Mouse (Mus musculus): ENCODE data around the gene Rbsn. TPM values are rescaled to one million over a fixed set of nuclear protein-coding genes. Genes with fewer than 3 reads are reported as not detected.

Rbsn gene
- 30.7 and 31.6 TPM in 2 replicates for polyA plus RNA-seq (2015; fragmentation: Nextera tagmentation; extraction: Ambion mirVana)

DNA sequence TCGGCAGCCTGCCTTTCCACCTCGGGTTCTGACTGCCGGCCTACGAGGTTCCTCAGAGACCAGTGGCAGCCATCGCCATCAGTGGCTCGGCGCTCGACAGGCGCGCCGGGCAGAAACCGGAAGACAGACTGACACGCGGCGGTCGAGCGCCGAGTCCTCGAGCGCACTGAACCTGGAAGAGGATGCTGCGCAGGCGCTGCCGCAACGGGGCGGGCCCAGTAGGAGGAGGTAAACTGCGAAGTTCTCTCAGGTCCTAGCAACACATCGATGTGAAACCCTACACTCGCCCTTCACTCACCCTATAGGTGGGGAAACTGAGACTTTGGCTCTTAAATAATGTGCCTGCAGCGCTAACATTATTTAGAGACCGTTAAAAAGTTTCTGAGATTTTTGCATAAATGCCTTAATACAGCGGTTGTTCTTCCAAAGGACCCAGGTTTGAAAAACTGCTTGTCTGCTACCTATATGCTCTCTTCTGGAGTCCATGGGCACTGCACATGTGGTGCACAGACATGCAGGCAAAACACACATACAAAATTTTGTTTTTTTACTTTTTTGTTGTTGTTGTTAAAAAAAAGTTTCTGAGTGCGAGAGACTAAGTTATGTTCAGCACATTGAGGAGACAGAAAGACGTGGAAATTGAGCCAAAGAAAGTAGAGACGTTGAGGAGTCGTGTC lies at the start of gene Rbsn:
TSS of gene Rbsn (minus strand) at position 153 of the 677 bp plus-strand sequence.
- peak within 1 kb of the TSS; percentile 99 for H3K4me3 ChIP-seq
- no peaks in the 10 kb centered on the region for H3K27me3 ChIP-seq
- H3K36me3 ChIP-seq, result peaks cover 14% of the 10 kb centered on the region
- H3K27ac ChIP-seq, result peak within 1 kb of the TSS; percentile 89
- peak within 1 kb of the TSS; percentile 93 for H3K9ac ChIP-seq
- WGBS, result 9% methylated on average over 35 of the region's 35 CpGs
- peak within 1 kb of the TSS; percentile 86 for H3K4me2 ChIP-seq
- H3K4me1 ChIP-seq, result peaks cover 11% of the 10 kb centered on the region
- no peaks in the 10 kb centered on the region for H3K9me3 ChIP-seq
- ATAC-seq (ENCODE audit: insufficient number of reproducible peaks, low FRiP score, low TSS enrichment, low read depth), result peak; percentile 91

DNA sequence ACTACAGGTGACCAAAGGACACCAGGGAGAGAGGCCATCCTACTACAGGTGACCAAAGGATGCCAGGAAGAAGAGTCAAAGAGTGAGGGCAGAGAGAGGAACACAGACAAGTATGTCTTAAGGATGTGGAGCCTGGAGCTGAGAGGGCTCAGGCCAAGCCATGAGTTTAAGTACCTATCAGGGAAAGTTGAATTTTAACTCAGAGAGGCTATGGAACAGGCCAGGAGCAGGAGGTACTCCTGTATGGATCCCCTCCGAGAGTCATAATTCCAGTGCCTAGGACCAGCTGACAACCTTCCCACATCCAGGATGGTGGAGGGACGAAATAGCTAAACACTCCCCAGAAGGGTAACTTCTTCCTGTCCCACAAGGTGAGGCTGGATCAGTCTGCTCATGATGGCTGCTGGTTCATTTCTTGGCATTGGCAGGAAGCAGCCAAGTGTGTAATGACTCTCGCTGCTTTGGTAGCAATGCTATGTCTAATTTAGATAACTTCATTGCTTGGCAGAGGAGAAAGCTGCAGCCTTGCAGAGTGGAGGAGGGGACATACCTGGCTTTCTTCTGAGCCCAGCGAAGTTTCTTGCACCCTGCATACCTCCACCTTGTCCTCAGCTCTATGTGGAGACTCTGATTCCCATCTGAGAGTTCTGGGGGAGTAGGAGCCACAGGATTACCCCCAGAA lies 46.6 kb upstream of the Rbsn start:
- H3K27ac ChIP-seq, result no peak overlapping the region
- no peaks in the 10 kb centered on the region for H3K36me3 ChIP-seq
- H3K9me3 ChIP-seq, result no peaks in the 10 kb centered on the region
- WGBS, result 59% methylated on average over 4 of the region's 4 CpGs
- no peaks in the 10 kb centered on the region for H3K27me3 ChIP-seq
- no peak for ATAC-seq (ENCODE audit: insufficient number of reproducible peaks, low FRiP score, low TSS enrichment, low read depth)
- no peak overlapping the region for H3K4me2 ChIP-seq
- H3K9ac ChIP-seq, result no peak overlapping the region
- no peak overlapping the region for H3K4me3 ChIP-seq
- no peaks in the 10 kb centered on the region for H3K4me1 ChIP-seq

DNA sequence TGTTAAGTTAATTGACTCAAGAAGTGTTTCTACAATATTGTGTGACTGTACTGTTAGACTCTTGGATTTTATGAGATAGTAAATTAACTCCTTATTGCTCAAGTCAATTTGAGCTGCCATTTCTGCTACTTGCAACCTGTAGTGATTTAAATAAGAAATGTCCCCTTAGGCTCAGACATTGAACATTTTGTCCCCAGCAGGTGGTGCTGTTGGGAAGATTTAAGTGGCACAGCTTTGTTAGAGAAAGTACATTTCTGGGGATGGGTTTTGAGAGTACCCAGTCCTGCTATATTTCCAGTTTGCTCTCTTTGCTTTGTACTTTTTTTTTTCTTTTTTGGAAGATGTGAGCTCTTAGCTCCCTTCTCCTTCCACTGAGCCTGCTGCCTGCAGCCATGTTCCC lies 40.6 kb upstream of the Rbsn start:
- Histone ChIP-seq H3K9me3 (no peaks in the 10 kb centered on the region), H3K9ac (no peak overlapping the region), H3K4me1 (no peaks in the 10 kb centered on the region), H3K36me3 (no peaks in the 10 kb centered on the region), H3K27me3 (no peaks in the 10 kb centered on the region; the same call in 1 of the 2 replicates), H3K27ac (no peak overlapping the region), H3K4me3 (no peak overlapping the region), H3K4me2 (no peak overlapping the region)
- no peak for ATAC-seq (ENCODE audit: insufficient number of reproducible peaks, low FRiP score, low TSS enrichment, low read depth)

DNA sequence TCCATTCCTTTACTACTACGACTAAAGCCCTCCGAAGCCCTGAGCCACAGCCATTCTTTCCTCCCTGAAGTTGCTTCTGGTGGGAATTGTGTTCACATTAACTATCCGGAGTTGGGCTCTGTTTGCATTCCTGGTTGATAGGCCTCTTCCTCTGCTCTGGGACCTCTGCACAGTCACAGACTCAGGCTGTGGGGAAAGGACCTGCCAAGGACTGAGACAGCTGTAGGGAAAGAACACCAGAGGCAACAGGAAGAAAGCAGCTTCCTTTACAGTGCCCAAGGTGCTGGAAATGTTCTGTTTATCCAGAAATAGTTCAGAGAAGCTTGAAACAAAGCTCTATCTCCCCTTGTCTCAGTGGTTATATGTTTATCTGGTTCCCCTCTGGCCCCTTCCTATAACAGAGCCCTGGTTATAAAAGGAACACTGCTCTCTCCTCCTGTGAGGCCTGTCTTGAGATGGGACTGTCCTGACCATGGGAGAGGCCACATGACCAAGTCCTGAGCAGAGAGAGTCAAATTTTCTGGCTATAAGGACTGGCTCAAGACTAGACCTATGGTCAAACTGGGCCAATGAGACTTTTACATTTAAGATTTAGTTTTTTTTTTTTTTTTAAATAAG lies 38.6 kb upstream of the Rbsn start:
- Histone ChIP-seq H3K27ac (no peak overlapping the region), H3K4me3 (no peak overlapping the region), H3K36me3 (no peaks in the 10 kb centered on the region), H3K4me2 (no peak overlapping the region), H3K9me3 (no peaks in the 10 kb centered on the region), H3K4me1 (no peaks in the 10 kb centered on the region), H3K27me3 (no peaks in the 10 kb centered on the region; the same call in 1 of the 2 replicates), H3K9ac (no peak overlapping the region)
- 70% methylated on average over 3 of the region's 3 CpGs for WGBS
- no peak for ATAC-seq (ENCODE audit: insufficient number of reproducible peaks, low FRiP score, low TSS enrichment, low read depth)

DNA sequence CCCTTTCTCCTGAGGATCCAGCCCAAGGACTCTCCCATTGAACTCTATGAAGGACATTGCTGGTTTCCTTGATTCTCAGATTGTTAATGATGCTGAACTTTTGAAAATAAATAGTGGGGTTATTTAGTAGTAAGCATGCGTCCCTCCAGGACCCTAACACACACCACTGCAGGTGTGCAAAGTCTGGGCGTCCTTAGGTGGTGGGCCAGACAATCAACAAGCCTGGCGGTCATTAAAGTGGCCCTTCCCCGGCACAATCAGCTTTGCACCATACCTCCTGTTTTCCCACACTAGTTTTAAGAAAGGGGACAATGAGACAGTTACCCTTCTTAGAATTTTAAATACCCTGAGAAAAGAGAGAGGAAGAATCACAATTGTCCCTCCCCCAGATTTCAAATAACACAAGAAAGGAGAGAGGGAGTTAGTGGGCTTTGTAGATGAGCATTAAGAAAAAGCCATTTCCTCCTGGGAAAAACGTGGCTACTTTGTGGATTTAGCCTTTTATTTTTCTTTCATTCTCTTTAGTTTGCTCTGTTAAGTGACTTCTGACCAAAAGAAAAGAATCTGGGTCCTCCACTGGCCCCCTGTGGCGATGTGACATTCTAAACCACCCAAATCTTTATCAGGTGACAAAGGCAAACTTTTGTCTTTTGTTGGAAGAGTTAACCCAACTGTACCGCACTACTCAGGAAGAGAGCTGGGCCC lies 32.6 kb upstream of the Rbsn start:
- Histone ChIP-seq H3K36me3 (no peaks in the 10 kb centered on the region), H3K9ac (no peak overlapping the region), H3K4me3 (no peak overlapping the region), H3K27ac (no peak overlapping the region), H3K4me2 (no peak overlapping the region), H3K4me1 (peaks cover 6% of the 10 kb centered on the region), H3K27me3 (peaks cover 37% of the 10 kb centered on the region), H3K9me3 (no peaks in the 10 kb centered on the region)
- WGBS, result 35% methylated on average over 7 of the region's 7 CpGs
- no peak for ATAC-seq (ENCODE audit: insufficient number of reproducible peaks, low FRiP score, low TSS enrichment, low read depth)

DNA sequence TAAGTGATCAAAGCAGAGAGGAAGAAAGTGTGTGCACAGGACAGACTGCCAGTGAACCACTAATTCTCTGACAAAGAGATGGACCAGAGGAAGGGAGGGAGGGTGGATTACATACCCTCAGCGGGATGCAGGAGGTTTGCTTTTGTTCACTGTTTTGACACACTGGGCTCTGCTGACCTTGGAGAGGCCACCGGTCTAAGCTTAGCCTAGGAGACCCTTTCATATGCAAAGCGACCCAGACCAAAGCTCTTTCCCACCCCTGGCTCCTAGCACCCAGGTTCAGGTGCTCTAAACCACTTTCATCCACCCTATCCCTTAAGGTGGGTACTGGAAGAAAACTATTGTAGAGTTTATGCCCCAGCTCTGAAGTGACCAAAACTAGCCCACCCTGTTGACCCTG lies 31.6 kb upstream of the Rbsn start:
- H3K36me3 ChIP-seq, result no peaks in the 10 kb centered on the region
- no peak overlapping the region for H3K4me3 ChIP-seq
- no peak for ATAC-seq (ENCODE audit: insufficient number of reproducible peaks, low FRiP score, low TSS enrichment, low read depth)
- 26% methylated on average over 3 of the region's 3 CpGs for WGBS
- peaks cover 6% of the 10 kb centered on the region for H3K4me1 ChIP-seq
- H3K9me3 ChIP-seq, result no peaks in the 10 kb centered on the region
- H3K9ac ChIP-seq, result no peak overlapping the region
- no peak overlapping the region for H3K4me2 ChIP-seq
- H3K27ac ChIP-seq, result no peak overlapping the region
- H3K27me3 ChIP-seq, result peaks cover 38% of the 10 kb centered on the region

DNA sequence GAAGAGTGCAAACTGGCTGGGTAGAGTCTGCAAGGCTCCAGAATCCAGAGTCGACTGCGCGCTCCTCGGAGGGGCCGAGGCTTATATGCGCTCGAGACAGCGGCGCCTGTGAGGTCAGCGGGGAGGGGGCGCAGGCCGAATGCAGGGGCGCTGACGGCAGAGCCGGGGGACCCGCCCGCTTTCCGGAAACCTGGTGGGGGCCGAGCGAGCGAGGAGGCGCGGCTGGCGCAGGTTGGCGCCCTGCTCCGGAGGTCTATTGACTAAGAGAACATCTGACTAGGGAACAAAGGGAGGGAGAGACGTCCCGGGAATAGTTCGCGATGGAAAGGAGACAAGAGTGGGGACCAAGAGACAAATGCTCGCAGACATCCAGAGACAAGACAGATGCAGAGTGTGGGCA lies 29.9 kb upstream of the Rbsn start, which contains the start of gene Trh:
TSS of gene Trh (minus strand) at position 60 of the 400 bp plus-strand sequence.
- H3K9ac ChIP-seq, result peak within 1 kb of the TSS; percentile 10; the same call in 1 of the 2 replicates

DNA sequence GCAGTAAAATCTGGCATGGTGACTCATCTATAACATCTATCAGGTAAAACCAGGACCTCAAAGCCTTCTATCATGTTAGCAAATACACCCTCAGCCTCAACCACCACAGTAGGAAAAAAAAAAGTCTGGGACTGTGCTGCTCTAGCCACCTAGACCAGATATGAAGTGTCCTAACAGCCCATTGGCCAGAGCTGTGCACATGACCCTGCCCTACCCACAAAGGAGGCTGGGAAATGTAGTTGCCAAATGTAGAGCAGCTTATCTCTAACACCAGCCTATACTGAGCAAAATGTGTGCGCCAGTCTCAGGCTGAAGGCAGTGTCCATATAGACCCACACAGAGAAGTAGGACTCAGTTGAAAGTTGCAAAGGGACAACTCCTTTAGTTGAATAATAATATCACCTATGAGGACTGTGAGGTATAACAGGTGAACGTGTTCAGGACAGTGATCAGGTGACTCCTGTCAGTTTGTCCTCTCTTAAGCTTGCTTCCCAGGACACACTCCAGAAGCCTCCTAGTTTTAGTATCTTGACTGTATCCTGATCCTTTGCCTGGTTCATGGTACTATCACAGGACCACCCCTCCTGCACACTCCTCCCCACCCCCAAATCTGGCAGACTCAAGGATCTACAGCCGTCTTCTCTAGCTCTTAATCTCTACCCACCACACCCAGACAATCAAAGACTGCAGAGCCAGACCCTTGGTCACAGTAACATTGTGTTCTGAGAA lies 26.6 kb upstream of the Rbsn start:
- H3K4me3 ChIP-seq, result no peak overlapping the region
- H3K27me3 ChIP-seq, result peaks cover 38% of the 10 kb centered on the region
- peaks cover 6% of the 10 kb centered on the region for H3K4me1 ChIP-seq
- no peak for ATAC-seq (ENCODE audit: insufficient number of reproducible peaks, low FRiP score, low TSS enrichment, low read depth)
- no peak overlapping the region for H3K27ac ChIP-seq
- no peak overlapping the region for H3K4me2 ChIP-seq
- no peaks in the 10 kb centered on the region for H3K36me3 ChIP-seq
- H3K9me3 ChIP-seq, result no peaks in the 10 kb centered on the region
- no peak overlapping the region for H3K9ac ChIP-seq
- 71% methylated on average over 3 of the region's 3 CpGs for WGBS

More for the DNA sequence above, 29.9 kb upstream of the Rbsn start, which contains the start of gene Trh:
- H3K4me1 ChIP-seq, result peaks cover 6% of the 10 kb centered on the region
- H3K27ac ChIP-seq, result no peak within 1 kb of the TSS
- H3K27me3 ChIP-seq, result peaks cover 38% of the 10 kb centered on the region
- H3K4me3 ChIP-seq, result peak within 1 kb of the TSS; percentile 32
- ATAC-seq (ENCODE audit: insufficient number of reproducible peaks, low FRiP score, low TSS enrichment, low read depth), result no peak
- H3K36me3 ChIP-seq, result no peaks in the 10 kb centered on the region
- no peaks in the 10 kb centered on the region for H3K9me3 ChIP-seq
- H3K4me2 ChIP-seq, result peak within 1 kb of the TSS; percentile 45
- 2% methylated on average over 31 of the region's 31 CpGs for WGBS

DNA sequence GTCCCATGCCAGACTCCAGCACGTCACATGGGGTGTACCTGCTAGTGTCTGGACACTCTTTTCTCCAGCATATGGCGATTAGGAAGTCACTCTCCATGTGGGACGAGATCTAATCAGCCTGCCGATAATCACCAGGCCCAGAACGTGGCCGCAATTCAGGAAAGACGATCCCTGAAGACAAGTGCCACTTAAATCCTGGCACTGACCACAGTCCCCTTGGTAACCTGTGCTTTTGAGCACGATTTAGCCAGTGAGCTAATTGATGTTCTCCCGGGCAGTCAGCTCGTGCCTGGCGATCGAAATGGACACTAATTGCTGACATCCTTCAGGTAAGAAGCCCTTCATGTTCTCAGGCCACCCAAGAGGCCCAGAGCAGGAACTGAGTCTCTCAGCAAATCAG lies 20.3 kb upstream of the Rbsn start:
- no peaks in the 10 kb centered on the region for H3K36me3 ChIP-seq

DNA sequence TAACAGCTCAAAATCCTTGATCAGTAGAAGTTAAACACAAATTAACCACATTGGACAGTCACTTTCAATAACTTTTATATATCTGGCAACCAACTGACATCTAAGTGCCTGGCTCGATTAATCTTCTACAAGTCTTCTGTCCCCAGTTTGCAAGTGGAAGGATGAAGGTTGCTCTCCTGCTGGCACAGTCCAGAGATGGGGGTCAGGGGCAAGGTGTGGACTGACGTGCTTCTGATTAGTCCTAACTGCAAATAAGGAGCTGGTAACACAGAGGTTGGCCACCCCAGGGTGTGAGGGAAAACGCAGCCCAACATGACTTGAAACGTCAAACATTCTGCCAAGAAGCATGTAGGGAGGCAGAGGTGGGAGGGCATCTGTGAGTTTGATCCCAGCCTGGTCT lies 17.0 kb upstream of the Rbsn start:
- Histone ChIP-seq H3K27me3 (no peaks in the 10 kb centered on the region), H3K4me2 (no peak overlapping the region), H3K9me3 (no peaks in the 10 kb centered on the region)

More for the DNA sequence above, 20.3 kb upstream of the Rbsn start:
- Histone ChIP-seq H3K9ac (no peak overlapping the region), H3K27ac (no peak overlapping the region), H3K27me3 (no peaks in the 10 kb centered on the region), H3K4me1 (no peaks in the 10 kb centered on the region), H3K4me3 (no peak overlapping the region), H3K9me3 (no peaks in the 10 kb centered on the region), H3K4me2 (no peak overlapping the region)
- 49% methylated on average over 12 of the region's 12 CpGs for WGBS
- ATAC-seq (ENCODE audit: insufficient number of reproducible peaks, low FRiP score, low TSS enrichment, low read depth), result no peak

DNA sequence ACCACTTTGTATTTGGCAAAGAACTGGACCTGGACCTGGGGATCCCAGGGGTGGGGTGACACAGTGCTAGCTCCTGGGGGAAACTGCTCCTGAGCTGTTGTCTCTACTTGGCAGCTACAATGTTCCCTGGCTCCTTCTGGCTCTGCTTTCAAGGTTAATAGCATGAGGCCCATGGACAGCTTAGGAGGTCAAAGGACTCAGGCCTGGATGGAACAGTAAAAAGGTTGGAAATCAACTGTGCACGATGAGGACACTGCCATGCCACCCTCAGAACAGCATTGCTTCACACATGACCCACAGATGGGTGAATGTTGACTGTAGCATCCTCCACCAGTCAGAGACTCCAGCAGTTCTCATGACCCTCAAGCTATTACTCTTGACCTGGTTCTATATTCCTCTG lies 16.6 kb upstream of the Rbsn start:
- Histone ChIP-seq H3K9me3 (no peaks in the 10 kb centered on the region), H3K4me1 (no peaks in the 10 kb centered on the region), H3K36me3 (no peaks in the 10 kb centered on the region), H3K4me2 (no peak overlapping the region), H3K9ac (no peak overlapping the region), H3K27me3 (no peaks in the 10 kb centered on the region), H3K27ac (no peak overlapping the region), H3K4me3 (no peak overlapping the region)
- no peak for ATAC-seq (ENCODE audit: insufficient number of reproducible peaks, low FRiP score, low TSS enrichment, low read depth)
- WGBS, result 40% methylated on average over 1 of the region's 1 CpGs

More for the DNA sequence above, 17.0 kb upstream of the Rbsn start:
- no peak overlapping the region for H3K27ac ChIP-seq
- ATAC-seq (ENCODE audit: insufficient number of reproducible peaks, low FRiP score, low TSS enrichment, low read depth), result no peak
- 61% methylated on average over 4 of the region's 4 CpGs for WGBS
- no peaks in the 10 kb centered on the region for H3K4me1 ChIP-seq
- no peak overlapping the region for H3K9ac ChIP-seq
- H3K4me3 ChIP-seq, result no peak overlapping the region
- no peaks in the 10 kb centered on the region for H3K36me3 ChIP-seq
